Mouse (Mus musculus) layer of hippocampus, adult 9-10 months (tissue): ENCODE data around the gene Strn4.

Experiments used
- DNase-seq: peaks from one replicate; pipeline ENCODE4 v3.0.0; 2022; ENCODE audit warnings: low spot score

Gene Strn4

DNA sequence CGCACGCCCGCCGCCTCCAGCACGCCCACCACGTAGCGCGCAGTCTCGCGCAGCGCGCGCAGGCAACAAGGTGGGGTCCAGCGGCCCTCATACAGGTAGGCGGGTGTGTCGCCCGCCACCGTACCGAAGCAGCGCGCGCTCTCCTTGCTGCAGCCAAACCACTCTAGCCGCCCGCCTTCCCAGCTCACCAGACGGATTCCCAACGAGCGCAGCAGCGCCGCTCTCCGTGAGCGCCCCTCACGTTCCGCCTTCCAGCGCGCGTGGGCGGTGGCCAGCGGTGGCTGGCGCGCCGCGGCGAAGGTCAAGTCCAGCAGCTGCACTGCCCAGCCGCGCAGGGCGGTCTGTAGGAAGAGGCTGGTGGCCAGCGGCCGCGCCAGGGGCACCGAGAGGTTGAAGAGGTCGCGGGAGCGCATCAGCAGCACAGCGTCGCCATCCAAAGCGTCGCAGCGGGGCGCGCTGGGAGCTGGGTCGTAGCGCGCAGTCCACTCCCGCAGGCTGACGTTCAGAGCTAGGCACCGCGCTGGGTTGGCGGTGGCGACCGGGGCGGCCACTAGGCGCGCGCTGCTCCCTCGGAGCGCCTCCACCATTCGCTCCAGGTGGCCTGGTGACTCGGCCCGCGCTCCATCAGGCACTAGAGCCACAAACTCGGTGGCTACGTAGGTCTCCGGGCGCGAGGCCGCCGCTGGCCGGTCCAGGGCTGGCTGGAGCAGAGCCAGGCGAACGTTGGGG is 4.6 kb upstream of the Strn4 start:
- DNase-seq = no peak

DNA sequence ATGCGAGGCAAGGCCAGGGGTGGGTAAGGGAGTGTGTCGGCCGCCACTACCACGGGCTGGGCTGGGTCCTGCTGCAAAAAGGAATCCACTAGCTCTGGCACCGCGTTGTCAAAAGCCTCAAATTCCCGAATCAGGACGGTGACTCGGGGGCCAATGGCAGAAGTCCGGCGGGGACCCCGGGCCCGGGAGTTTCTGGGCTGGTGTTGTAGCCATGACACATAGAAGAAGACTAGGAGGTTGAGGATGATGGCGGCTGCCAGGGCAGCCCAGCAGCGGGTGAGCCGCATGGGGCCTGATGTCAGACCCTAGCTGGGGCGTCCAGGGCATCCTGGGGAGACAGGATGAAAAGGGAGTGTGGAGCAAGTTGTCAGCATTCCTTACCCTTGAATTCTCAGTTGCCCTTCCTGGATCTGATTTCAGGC is 4.0 kb upstream of the Strn4 start:
- DNase-seq = no peak

DNA sequence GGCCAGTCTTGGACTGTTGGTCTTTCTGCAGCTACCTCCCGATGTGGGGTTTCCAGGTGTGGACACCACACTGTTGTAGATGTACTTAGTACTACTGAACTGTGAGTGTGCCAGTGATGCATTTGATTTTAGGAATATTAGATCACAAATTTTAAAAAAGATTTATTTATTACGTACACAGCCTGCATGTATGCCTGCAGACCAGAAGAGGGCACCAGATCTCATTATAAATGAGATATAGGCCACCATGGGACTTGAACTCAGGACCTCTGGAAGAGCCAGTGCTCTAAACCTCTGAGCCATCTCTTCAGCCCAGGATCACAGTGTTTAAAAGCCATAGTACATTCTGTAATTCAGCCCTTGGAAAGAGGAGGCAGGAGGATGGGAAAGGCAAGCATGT is 3.2 kb upstream of the Strn4 start:
- no peak for DNase-seq

DNA sequence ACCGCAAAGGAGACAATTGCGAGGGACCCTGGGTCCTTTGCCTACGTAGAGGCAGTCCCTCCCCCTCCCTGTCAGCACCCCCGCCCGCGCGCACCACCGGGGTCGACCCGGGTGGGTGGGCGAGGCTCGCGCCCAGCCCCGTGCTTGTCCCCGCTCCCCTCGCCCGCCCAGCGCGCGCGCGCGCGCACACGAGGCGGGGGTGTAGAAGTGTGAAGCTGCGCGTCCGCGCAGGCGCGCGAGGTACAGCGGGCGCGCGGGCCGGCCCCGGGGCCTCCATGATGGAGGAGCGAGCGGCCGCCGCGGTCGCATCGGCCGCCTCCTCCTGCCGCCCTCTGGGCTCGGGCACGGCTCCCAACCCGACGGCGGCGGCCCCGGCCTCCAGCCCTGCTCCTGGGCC is 387 bp downstream of the Strn4 start:
- no peak for DNase-seq

DNA sequence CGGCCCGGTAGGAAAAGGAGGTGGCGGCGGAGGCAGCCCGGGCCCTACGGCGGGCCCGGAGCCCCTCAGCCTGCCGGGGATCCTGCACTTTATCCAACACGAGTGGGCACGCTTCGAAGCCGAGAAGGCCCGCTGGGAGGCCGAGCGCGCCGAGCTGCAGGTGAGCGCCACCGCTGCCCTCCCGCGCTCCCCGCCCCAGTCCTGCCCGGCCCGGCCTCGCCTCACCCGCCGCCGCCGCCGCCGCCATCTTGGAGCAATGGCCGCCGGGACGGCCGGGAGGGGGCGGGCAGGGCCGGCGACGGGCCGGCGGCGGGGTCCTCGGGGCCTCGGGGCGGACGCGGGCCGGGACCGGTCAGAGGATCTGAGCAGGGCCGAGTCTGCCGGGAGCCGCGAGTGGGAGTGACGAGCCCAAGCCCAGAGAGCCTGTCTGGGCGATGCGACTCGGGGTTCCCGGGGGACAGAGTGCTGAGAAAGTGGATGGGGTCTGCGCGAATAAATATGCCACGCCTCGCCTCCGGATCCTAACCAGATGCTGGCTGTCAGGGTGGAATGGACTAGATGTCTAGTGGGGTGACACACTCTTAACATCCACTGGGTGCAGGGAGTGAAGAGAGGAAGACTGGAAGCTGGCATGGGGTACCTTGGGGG is 910 bp downstream of the Strn4 start, which contains the start of gene Fkrp:
Gene Fkrp, minus strand, starts transcription at position 258 of the 648 bp plus-strand sequence.
- DNase-seq = no peak

DNA sequence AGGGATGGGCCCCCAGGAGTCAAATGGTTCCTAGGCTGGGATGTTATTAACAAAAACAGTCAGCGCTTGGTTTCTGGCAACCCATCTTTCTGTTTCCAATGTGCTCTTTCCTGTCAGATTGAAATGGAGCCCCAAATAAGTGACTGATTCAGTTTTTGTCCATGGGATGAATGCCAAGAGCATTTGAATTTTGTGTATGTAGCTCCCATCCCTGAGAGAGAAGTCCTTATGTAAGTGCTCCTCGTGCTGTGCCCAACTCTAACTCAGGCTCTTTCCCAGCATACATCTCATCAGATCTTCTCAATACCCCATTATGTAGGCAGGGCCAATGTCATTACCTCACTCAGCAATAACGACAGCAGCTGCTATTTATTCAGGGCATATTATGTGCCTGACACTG is 2.0 kb downstream of the Strn4 start:
- peak; percentile 64 for DNase-seq

DNA sequence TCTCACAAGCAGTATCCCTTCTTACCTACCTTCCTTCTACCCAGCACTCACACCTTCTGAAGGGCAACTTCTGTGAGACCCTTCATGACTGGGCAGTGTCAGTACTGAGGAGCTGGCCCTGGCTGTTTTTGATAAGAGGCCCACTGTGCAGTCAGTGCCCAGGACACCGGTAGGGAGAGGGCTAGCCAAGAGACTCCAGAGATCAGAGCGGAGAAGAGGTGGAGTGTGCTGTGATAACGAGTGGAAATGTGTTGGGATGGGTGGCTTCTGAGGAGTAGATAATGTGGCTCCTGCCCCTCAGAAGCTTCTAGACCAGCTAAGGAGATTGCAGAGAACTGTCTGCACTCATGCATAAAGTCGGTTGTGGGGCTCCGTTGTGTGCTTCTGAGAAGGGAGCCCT is 4.1 kb downstream of the Strn4 start:
- no peak for DNase-seq

DNA sequence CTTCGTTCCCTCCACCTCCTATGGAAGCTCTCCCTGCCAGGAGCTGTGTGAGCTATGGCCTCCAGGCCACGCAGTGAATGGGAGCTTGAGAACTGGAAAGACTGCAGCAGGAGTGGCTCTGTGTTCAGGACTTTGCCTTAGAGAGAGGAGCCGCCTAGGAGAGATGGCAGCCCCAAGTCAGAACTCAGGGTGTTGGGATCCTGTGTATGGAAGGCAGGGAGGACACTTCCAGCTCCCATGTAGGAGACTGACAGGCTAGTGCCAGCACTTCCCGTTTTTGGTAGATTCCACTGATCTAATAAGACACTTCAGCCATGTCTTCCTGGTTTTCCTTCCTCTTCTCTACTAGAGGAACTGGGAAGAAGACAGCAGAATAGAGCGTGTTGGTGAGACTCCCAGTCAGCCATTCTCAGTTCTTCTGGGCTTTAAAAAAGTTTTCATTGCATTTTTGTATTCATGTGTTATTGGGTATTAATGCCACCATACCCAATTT is 4.6 kb downstream of the Strn4 start:
- DNase-seq = no peak

DNA sequence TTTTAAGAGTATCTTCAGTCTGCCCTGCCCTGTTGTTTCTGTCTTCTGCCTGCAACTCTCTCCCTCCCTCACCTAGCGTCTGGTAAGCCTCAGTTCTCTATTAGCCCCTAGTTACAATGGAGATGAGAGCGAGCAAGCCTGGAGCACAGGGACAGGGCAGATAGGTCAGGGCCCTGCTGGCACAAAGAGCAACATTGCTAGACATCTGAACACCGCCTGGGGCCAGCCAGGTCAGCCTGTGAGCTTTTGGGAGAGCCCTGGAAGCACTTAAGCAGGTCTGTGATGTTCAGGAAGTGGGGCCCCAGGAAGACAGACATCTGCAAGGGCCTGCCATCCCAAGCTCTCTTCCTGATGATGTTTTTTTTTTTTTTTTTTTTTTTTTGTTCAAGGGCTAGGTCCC is 5.4 kb downstream of the Strn4 start:
- DNase-seq = no peak

DNA sequence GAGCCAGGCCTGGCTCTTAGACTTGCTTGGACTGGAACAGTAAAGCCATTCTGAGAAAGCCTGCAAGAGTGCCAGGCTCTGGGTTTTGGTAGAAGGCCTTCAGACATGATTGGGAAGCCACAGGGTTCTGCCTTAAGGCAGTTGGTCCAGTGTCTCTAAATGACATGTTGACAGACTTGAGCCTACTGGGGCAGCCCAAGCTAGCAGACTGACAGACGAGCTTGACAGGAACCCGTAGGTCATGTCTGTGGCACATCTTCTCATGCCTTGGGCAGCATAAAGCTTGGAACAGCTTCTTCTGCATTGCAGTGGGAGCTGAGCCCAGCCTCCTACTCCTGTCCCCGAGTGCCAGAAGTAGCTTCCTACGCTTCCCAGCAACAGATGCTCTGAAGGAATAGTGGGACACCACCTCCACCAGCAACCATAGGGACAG is 6.0 kb downstream of the Strn4 start:
- no peak for DNase-seq

DNA sequence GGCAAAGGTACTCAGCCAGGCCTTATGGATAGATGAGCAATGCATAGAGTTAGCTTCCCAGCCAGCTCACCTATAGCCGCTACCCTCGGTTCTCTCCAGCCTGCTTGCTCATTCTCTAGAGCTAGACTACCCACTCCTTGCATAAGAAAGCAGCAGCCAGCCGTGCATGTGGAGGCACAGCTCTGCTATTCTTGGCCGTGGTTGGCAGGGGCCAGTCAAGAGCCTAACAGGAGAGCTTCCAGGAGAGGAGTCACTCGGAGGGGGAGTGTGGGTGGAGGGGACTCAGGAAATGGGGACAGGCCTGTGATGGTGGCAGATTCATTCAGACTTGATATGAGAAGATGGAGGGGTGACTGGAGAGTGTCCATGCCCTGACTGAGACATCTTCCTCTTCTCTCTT is 8.0 kb downstream of the Strn4 start:
- DNase-seq = no peak

DNA sequence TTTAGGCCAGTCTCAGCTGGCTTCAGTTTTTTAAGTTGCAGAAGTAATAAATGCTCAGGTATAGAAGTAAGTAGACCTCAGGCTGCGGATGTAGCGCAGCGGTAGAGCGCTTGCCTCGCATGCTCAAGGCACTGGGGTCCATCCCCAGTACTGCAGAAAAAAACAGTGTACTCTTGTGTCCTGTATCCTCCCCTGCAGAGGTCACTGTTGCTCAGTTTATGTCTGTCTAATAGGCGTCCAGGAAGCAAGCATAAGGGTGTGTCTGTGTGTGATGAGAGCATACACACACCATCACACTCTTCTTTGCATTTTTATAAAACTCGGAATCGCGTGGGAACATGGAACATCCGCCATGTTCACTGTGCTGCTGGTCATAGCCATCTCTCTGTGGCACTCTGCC is 10.1 kb downstream of the Strn4 start:
- DNase-seq = no peak

DNA sequence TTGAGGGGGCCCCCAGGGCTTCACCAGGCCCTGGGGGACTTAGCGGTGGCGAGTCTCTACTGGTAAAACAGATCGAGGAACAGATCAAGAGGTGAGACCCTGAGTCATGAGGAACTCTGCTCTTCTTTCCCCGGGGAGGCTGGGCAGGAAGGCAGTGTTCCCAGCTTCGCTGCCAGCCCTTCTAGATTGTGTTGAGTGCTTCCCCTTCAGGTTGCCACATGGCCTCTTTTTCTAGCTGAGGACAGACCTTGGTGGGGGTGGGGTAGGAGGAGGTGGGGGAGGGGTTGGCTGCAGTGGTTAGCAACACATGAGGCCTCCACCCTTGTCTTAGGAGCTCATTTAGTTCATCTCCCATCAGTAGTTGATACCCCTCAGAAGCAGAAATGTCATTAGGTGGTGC is 10.9 kb downstream of the Strn4 start:
- no peak for DNase-seq

DNA sequence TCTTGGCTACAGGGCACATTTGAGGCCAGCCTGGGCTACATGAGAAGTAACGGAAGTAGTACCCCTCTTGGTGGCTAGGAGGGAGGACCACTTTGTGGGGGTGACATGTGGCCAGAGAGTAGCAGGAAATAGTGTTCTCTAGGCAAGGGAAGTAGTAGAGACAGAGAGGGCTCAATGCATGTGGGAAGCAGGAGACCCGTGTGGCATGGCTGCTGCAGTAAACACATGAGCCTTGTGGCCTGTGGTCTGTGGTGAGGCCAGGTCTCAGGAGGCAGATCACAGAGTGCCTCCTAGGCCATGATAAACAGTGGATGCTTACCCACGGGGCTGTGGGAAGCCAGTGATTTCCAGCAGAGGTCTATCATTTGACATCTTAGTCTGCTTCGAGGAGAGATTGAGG is 11.6 kb downstream of the Strn4 start:
- DNase-seq = no peak

DNA sequence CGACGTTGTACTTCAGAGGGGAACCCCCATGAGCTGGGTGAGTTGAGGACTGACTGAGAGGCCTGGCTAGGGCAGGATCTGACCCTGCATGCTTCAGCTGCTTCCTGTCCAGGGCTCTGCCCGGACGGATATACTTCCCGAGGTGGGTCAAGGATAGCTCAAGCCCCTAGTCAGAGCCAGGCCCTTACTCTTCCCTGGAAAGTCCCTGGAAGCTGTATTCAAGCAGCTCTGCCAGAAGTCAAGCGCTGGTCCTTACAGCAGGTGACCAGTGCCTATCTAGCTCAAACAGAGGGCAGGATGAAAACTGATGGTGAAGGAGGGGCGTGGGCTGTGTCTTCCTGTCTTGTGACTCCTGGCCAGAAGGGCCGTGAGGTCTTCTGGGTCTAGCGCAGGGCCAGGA is 14.8 kb downstream of the Strn4 start:
- no peak for DNase-seq

DNA sequence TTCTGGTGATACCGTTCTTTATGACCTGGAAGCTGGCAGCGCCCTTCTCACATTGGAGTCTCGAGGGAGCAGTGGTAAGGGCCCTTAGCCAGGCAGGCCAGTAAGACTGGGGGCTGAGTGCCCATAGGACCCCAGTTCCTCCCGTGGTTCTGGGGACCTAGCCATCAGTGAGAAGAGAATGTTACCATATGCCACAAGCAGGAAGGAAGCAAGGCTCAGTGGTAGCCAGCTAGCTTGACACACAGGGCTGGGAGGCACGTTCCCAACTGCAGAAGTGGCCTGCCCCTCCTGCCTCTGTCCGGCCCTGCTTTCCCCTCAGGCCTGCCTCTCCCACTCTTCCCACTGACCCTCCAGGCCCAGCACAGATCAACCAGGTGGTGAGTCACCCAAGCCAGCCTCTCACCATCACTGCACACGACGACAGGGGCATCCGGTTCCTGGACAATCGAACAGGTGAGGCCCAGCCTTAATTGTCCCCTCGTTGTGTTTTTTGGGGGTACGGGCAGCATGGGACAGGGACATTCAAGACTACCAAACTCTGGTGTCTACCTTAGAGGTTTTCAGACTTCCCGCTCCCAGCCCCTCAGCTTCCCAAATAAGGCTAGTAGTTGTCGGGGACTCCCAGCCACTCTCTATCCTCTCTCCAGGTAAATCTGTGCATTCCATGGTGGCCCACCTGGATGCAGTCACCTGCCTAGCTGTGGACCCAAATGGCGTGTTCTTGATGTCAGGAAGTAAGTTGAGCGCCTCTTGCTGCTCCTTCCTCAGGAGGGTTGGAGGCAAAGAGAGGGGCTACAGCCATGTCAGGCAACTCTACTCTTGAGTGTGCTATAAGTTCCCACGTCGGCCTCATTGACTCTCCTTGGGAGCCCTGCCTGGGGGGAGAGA is 22.5 kb downstream of the Strn4 start:
- no peak for DNase-seq

DNA sequence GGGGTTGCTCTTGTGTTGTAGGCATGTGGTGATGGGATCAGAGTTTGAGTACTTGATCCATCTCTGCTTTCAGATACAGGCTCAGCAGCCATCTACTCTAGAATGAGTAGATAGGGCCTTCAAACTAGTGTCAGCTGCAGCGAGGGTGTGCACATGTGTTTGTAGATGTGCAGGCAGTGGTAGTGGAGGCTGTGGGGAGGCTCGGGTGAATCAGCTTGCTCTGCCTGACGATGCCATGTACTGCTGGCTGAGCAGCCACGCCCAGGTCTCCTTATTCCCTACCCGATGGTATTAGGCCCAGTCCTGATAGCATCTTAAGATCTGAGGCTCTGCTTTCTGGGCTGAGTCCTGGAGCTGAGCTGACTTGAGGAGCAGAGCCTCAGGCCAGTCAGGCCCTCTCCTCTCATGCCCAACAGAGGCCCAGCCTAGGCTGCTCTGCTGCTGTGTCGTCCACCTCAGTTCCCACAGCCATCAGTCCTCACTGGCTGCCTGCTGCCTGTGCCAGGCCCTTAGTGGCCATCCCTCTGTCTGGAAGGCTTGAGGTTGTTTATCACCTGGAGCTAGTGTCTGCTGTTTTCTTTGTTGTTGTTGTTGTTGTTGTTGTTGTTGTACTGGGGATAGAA is 23.2 kb downstream of the Strn4 start:
- DNase-seq = no peak

DNA sequence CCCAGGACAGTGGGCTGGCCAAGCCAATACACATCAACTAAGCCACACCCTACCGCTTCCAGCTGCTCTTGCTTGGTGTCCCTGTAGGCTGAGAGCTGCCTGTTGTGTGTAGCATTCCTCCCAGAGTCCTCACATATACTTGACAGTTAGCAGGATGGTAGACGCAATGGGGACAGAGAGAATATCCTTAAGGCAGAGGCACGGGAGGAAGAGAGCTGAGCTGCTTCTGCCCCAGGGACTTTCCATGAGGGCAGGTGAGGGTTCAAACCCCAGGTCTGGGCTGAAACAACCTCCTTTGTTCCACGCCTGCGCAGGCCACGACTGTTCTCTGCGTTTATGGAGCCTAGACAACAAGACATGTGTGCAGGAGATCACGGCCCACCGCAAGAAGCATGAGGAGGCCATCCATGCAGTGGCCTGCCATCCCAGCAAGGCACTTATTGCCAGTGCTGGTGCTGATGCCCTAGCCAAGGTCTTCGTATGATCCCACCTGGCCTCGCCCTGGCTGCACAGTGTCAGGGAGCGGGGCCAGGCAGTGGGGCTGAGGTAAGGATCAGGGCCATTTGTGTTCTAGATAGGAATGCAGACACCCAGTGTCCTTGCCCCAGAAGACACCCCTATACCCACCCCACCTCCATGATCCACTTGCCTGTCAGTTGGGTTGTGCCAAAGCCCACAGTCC is 23.9 kb downstream of the Strn4 start:
- DNase-seq = no peak

DNA sequence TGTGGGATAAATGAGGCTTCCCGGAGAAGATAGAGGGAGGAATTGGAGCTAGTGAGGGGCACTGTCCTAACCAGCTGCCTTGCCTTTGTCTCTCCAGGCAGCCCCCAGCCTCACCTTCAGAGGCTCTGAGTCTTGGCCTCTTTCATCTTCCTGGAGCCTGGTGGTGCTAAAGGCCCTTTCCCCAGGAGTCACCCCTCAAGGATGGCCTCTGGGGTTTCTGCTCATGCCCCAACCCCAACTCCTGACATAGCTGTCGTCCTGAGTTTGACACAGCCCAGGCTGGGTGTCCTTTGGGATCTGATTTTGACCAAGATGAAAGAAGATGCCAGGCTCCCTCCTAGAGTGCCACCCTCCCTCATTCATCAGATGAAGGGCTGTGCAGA is 24.4 kb downstream of the Strn4 start:
- no peak for DNase-seq

DNA sequence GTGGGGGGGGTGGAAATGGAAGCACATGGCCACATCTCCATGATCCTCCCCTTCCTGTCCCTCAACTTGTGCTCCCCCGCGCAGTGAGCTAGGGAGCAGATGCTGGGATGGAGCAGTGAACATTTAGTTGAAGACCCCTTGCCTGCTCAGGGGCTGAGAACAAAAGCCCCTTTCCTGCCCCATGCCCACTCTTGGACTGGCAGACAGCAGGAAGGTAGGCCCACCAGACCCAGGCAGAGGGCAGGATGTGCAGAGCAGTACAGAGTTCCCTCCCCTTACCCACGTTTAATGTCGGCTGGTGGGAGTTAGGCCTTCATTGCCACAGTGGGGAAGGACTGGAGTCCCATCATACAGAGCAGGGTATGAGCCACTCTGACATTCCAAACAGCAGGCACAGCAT is 25.4 kb downstream of the Strn4 start:
- DNase-seq = no peak
